23 mouse cellular contexts compared by ENCODE assay signal in the genomic region with DNA sequence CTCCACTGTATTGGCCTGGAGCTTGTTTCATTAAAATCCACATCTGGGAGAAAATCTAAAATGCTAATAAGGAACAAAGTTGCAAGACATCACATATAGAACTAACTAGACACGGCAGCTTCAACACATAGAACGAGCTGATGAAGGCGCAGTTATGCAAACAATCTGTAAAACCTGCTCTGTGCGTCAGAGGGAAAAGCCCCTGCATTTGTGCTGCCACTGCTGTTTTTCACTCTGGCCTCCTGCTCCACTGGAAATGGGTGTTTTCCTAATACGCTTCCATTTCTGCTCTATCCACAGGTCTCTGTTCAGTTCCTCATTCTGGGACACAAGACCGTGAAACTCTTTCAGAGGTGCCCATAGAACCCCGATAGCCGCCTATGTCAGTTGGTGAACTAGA. TPM values are rescaled to one million over a fixed set of nuclear protein-coding genes. Genes with fewer than 3 reads are reported as not detected.
"Had no signal": no experiment of that assay in that cellular context is flagged by ENCODE, and none has a peak within 500 bp of the region (broad histone marks: within the 10 kb centered on the region; RNA-seq: fewer than 3 reads in every experiment).

No protein-coding gene starts in this region.

- DNase-seq: kidney, adult 18-20 months; kidney, postnatal 10 days; kidney, postnatal 4 days; liver; liver, embryonic 13.5 days; liver, postnatal 0 days; retina, postnatal 1 day; right cerebral cortex, postnatal 14 days; thymus, adult 2 months; thymus, postnatal 36 days had no signal

- H3K27me3 ChIP-seq: liver, embryonic 13.5 days; midbrain, embryonic 15.5 days; neural tube, embryonic 13.5 days; stomach, embryonic 15.5 days had no signal

- H3K4me3 ChIP-seq: layer of hippocampus, adult 2 months; liver, embryonic 13.5 days; megakaryocyte, embryonic 14.5 days; midbrain, embryonic 15.5 days; neural tube, embryonic 13.5 days; stomach, embryonic 15.5 days had no signal

- H3K9me3 ChIP-seq: liver, embryonic 13.5 days; megakaryocyte, embryonic 14.5 days; midbrain, embryonic 15.5 days; neural tube, embryonic 13.5 days; stomach, embryonic 15.5 days had no signal

- H3K4me1 ChIP-seq: midbrain, embryonic 15.5 days; neural tube, embryonic 13.5 days; stomach, embryonic 15.5 days had no signal

- H3K4me2 ChIP-seq: liver, embryonic 13.5 days; midbrain, embryonic 11.5 days; midbrain, embryonic 15.5 days; neural tube, embryonic 13.5 days; stomach, embryonic 15.5 days had no signal

- H3K27ac ChIP-seq: layer of hippocampus, adult 2 months; liver, embryonic 13.5 days; midbrain, embryonic 15.5 days; neural tube, embryonic 13.5 days; stomach, embryonic 15.5 days had no signal

- ATAC-seq: liver, postnatal 0 days; midbrain, embryonic 15.5 days had no signal

- H3K36me3 ChIP-seq: liver, embryonic 13.5 days; midbrain, embryonic 15.5 days; neural tube, embryonic 13.5 days; stomach, embryonic 15.5 days had no signal

- H3K9ac ChIP-seq: liver, embryonic 13.5 days; liver, postnatal 0 days; midbrain, embryonic 15.5 days; neural tube, embryonic 13.5 days; stomach, embryonic 15.5 days had no signal

RNA-seq across cellular contexts. Expression of a gene that starts 7.7 kb away (rescaled TPM):
- total RNA-seq: layer of hippocampus, adult 2 months; layer of hippocampus, postnatal 14 days; left cerebral cortex, adult 18-20 months; left cerebral cortex, postnatal 10 days had no signal
- polyA plus RNA-seq: midbrain, embryonic 15.5 days; spleen, adult 2 months had no signal

RNA-seq across cellular contexts. Expression of a gene that starts 20.8 kb away (rescaled TPM):
- total RNA-seq: layer of hippocampus, adult 2 months; layer of hippocampus, postnatal 14 days; left cerebral cortex, adult 18-20 months; left cerebral cortex, postnatal 10 days had no signal
- polyA plus RNA-seq: kidney, embryonic 14.5 days; limb, embryonic 11.5 days; liver, embryonic 13.5 days; liver, postnatal 0 days; midbrain, embryonic 11.5 days; midbrain, embryonic 15.5 days; spleen, adult 2 months; testis, adult 2 months had no signal
